In genomic region chr11:117964294-117964693, GRCm38 (mm10) we compare ENCODE assay signal across 10 mouse cellular contexts. TPM values are rescaled to one million over a fixed set of nuclear protein-coding genes. Genes with fewer than 3 reads are reported as not detected.
DNase-seq lines count a peak whose midpoint lies in the region; ATAC-seq lines count a peak whose summit lies in the region.
"Had no signal": no experiment of that assay in that cellular context is flagged by ENCODE, and none has a peak within 500 bp of the region (broad histone marks: within the 10 kb centered on the region; RNA-seq: fewer than 3 reads in every experiment).

No protein-coding gene starts in this region.

- H3K27ac ChIP-seq in midbrain, embryonic 11.5 days (ENCODE audit: low read depth, low read length) = no peak overlapping the region; the same call in 1 of the 2 replicates
- H3K27ac ChIP-seq in midbrain, embryonic 15.5 days = no peak overlapping the region
- H3K27ac ChIP-seq in limb, embryonic 10.5 days = peak overlapping the region; percentile 86
- H3K27ac ChIP-seq in stomach, embryonic 16.5 days (ENCODE audit: low read length) = peak overlapping the region; percentile 98

- H3K27me3 ChIP-seq in midbrain, embryonic 11.5 days (ENCODE audit: control insufficient read depth, insufficient read depth, low read length) = peaks cover 27% of the 10 kb centered on the region
- H3K27me3 ChIP-seq in midbrain, embryonic 15.5 days (replicated peaks) = peaks cover 15% of the 10 kb centered on the region
- H3K27me3 ChIP-seq in limb, embryonic 10.5 days (ENCODE audit: low read depth, poor library complexity, severe bottlenecking) = peaks cover 37% of the 10 kb centered on the region
- no peaks in the 10 kb centered on the region for H3K27me3 ChIP-seq in stomach, embryonic 16.5 days (ENCODE audit: control insufficient read depth, insufficient read depth, low read length)

- no peaks in the 10 kb centered on the region for H3K36me3 ChIP-seq in midbrain, embryonic 11.5 days (ENCODE audit: control insufficient read depth, insufficient read depth, low read length)
- H3K36me3 ChIP-seq in midbrain, embryonic 15.5 days (replicated peaks) = no peaks in the 10 kb centered on the region
- peaks cover 18% of the 10 kb centered on the region for H3K36me3 ChIP-seq in limb, embryonic 10.5 days
- no peaks in the 10 kb centered on the region; the same call in 1 of the 2 replicates for H3K36me3 ChIP-seq in stomach, embryonic 16.5 days (ENCODE audit: control insufficient read depth, insufficient read depth, low read length)

- DNase-seq in embryo, embryonic 9.5 days (ENCODE audit: extremely low spot score) = peak; percentile 47
- no peak for DNase-seq in embryo, embryonic 10.5 days (ENCODE audit: low spot score)
- DNase-seq in midbrain, embryonic 11.5 days (ENCODE audit: low spot score, missing footprints) = peak; percentile 90
- DNase-seq in limb, embryonic 10.5 days (ENCODE audit: low spot score) = no peak
- no peak for DNase-seq in cerebellum, postnatal 36 days
- DNase-seq in retina, embryonic 14.5 days (ENCODE audit: low spot score) = no peak
- DNase-seq: cerebellum, adult 11-12 months; lung, adult 2 months had no signal

- H3K4me1 ChIP-seq in midbrain, embryonic 11.5 days (ENCODE audit: control insufficient read depth, insufficient read depth, low read length) = peaks cover 66% of the 10 kb centered on the region
- H3K4me1 ChIP-seq in midbrain, embryonic 15.5 days = peaks cover 66% of the 10 kb centered on the region
- peaks cover 86% of the 10 kb centered on the region for H3K4me1 ChIP-seq in limb, embryonic 10.5 days
- peaks cover 66% of the 10 kb centered on the region for H3K4me1 ChIP-seq in stomach, embryonic 16.5 days (ENCODE audit: control insufficient read depth, insufficient read depth, low read length)

- no peaks in the 10 kb centered on the region for H3K9me3 ChIP-seq in midbrain, embryonic 11.5 days (ENCODE audit: control insufficient read depth, low read length)
- no peaks in the 10 kb centered on the region for H3K9me3 ChIP-seq in midbrain, embryonic 15.5 days
- H3K9me3 ChIP-seq in limb, embryonic 10.5 days (replicated peaks) = no peaks in the 10 kb centered on the region
- H3K9me3 ChIP-seq in stomach, embryonic 16.5 days (replicated peaks; ENCODE audit: control insufficient read depth, low read length) = no peaks in the 10 kb centered on the region

- no peak for ATAC-seq in midbrain, embryonic 11.5 days (ENCODE audit: low FRiP score)
- no peak for ATAC-seq in midbrain, embryonic 15.5 days (replicated peaks)
- ATAC-seq in stomach, embryonic 16.5 days (ENCODE audit: insufficient read depth, low FRiP score) = no peak

- peak overlapping the region; percentile 60; the same call in 1 of the 2 replicates for H3K4me2 ChIP-seq in midbrain, embryonic 11.5 days
- no peak overlapping the region for H3K4me2 ChIP-seq in midbrain, embryonic 15.5 days
- peak overlapping the region; percentile 78 for H3K4me2 ChIP-seq in stomach, embryonic 16.5 days (ENCODE audit: low read depth, low read length)

- 12% methylated on average over 1 of the region's 1 CpGs for WGBS in midbrain, embryonic 11.5 days
- 17% methylated on average over 1 of the region's 1 CpGs for WGBS in midbrain, embryonic 15.5 days
- 28% methylated on average over 1 of the region's 1 CpGs for WGBS in limb, embryonic 10.5 days
- WGBS in stomach, embryonic 16.5 days = 51% methylated on average over 1 of the region's 1 CpGs

- peak overlapping the region; percentile 35; the same call in 1 of the 2 replicates for H3K9ac ChIP-seq in midbrain, embryonic 11.5 days (ENCODE audit: low read length)
- no peak overlapping the region for H3K9ac ChIP-seq in midbrain, embryonic 15.5 days
- H3K9ac ChIP-seq in stomach, embryonic 16.5 days (ENCODE audit: low read length) = peak overlapping the region; percentile 68

- H3K4me3 ChIP-seq in midbrain, embryonic 11.5 days (ENCODE audit: low read depth, low read length) = no peak overlapping the region; the same call in 1 of the 2 replicates
- no peak overlapping the region for H3K4me3 ChIP-seq in midbrain, embryonic 15.5 days
- H3K4me3 ChIP-seq in limb, embryonic 10.5 days = peak overlapping the region; percentile 52
- H3K4me3 ChIP-seq in stomach, embryonic 16.5 days (replicated peaks; ENCODE audit: low read length) = 0 out of 2 replicates have a peak overlapping the region, but pooled peaks have one; percentile 42

RNA-seq across cellular contexts. Expression of gene Socs3, which starts 5.6 kb away (rescaled TPM):
- polyA plus RNA-seq in midbrain, embryonic 11.5 days (2014; fragmentation: Nextera tagmentation; extraction: Ambion mirVana) = 5.5 and 5.9 TPM in 2 replicates
- polyA plus RNA-seq in midbrain, embryonic 15.5 days (2015; fragmentation: Nextera tagmentation; extraction: Ambion mirVana) = 8.7 and 8.9 TPM in 2 replicates
- polyA plus RNA-seq in limb, embryonic 10.5 days (2016; fragmentation: Nextera tagmentation; extraction: Ambion mirVana) = 11.2 and 13.2 TPM in 2 replicates
- 16.1 and 17.4 TPM in 2 replicates for polyA plus RNA-seq in stomach, embryonic 16.5 days (2015; fragmentation: Nextera tagmentation; extraction: Ambion mirVana)

RNA-seq across cellular contexts. Expression of gene Pgs1, which starts 21.8 kb away (rescaled TPM):
- 40.2 and 42.7 TPM in 2 replicates for polyA plus RNA-seq in midbrain, embryonic 11.5 days (2014; fragmentation: Nextera tagmentation; extraction: Ambion mirVana)
- 62.5 and 63.5 TPM in 2 replicates for polyA plus RNA-seq in midbrain, embryonic 15.5 days (2015; fragmentation: Nextera tagmentation; extraction: Ambion mirVana)
- polyA plus RNA-seq in limb, embryonic 10.5 days (2016; fragmentation: Nextera tagmentation; extraction: Ambion mirVana) = 47.1 and 47.4 TPM in 2 replicates
- 32.1 and 37.1 TPM in 2 replicates for polyA plus RNA-seq in stomach, embryonic 16.5 days (2015; fragmentation: Nextera tagmentation; extraction: Ambion mirVana)

Comparison
In these comparisons a context has a peak if more than half of its experiments do, and no peak if none do; other contexts are left out.
1. DNase-seq: peak in embryo, embryonic 9.5 days (single experiment) and midbrain, embryonic 11.5 days (single experiment); none in embryo, embryonic 10.5 days (single experiment), limb, embryonic 10.5 days (single experiment), cerebellum, postnatal 36 days (0 of 2) and retina, embryonic 14.5 days (single experiment).
2. H3K27ac ChIP-seq: peak in limb, embryonic 10.5 days (single experiment) and stomach, embryonic 16.5 days (single experiment); none in midbrain, embryonic 11.5 days (single experiment) and midbrain, embryonic 15.5 days (single experiment).
3. H3K4me3 ChIP-seq: peak in limb, embryonic 10.5 days (single experiment) and stomach, embryonic 16.5 days (single experiment); none in midbrain, embryonic 11.5 days (single experiment) and midbrain, embryonic 15.5 days (single experiment).